Mouse (Mus musculus) lung, adult 18-20 months (tissue): ENCODE results near the gene Gm49486.
"Not testable (repeated sequence)": the region's sequence is repeated elsewhere in the genome, so short reads cannot be mapped to it uniquely, and the experiment has no call there.

ENCODE experiments used
- DNase-seq, 2 experiments: peaks; one replicate each; pipeline ENCODE4 v3.0.0; 2022; ENCODE audit warnings: mixed read lengths in 2 of 2

Gene Gm49486

GRCm38 (mm10) chr15:79229058-79229821 lies at the start of gene Gm49486, which contains the start of gene Pick1:
Gene Gm49486, plus strand, starts transcription at chr15:79229391.
Gene Pick1, plus strand, starts transcription at chr15:79229173.
- peak; percentile 86 to 90 for DNase-seq

DNA sequence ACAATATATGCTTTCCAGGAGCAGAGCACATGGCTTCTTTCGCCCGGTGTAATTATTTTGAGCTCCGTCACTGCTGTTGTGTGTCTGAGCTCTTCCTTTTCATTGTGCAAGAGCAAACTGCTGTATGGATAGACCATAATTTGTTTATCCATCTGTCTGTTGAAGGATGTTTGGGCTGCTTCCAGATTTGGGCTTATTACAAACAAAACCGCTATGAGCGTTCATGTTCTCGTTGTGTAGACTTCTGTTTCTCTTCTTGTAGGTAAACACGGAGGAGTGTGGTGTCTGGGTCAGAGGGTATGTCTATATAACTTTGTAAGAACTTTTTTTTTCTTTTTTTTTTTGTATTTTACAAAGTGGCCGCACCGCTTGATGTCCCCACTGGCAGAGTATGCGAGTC lies 44.0 kb upstream of the Gm49486 start:
- peak in 1 of 2 experiments; percentile 28 for DNase-seq

DNA sequence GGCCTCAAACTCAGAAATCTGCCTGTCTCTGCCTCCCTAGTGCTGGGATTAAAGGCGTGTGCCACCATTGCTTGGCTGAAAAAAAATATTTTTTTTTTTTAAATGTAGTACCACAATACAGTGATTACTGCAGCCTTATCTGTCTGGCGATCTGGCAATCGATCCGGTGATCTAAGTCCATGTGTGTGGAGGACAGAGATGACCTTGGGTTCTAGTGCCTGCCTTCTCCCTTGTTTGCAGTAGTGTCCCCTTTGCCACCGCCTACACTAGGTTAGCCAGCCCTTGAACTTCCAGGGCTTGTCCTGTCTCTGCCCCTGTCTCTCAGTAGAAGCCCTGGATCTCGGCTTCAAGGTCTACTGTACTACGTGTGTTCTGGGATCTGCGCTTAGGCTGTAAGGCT lies 41.4 kb upstream of the Gm49486 start:
- DNase-seq = no peak

DNA sequence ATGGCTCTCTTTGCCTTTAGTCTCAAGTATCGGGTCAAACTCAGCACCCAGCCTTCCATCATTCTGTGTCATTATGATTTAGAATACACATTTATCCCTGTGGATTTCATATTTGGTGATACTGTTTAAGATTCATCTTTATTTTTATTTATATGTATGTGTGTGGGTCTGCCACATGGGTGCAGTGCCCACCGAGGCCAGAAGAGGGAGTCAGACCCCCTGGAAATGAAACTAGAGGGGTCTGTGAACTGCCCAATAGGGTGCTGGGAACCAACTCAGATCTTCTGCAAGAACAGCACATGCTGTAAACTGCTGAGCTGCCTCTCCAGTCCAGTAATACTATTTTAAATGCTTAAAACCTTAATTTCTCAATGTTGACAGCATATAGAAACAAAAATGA lies 37.8 kb upstream of the Gm49486 start:
- no peak for DNase-seq

DNA sequence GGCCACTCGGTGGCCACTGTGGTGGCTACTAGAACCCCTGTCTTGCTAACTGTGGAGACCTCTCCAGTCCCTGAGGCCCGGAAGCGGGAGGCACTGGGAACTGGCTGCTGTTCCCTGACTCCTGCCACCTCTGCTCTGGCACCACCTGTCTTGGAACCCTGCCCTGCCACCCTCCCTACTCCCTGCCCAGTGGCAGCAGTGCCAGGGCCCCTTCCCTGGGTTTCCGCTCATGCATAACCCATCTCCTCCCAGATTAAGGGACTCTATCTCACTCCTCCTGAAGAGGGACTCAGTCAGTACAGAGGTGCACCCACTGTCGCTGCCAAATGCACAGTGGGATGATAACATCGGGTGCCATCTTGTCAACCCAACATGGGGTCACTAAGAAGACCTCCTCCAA lies 36.7 kb upstream of the Gm49486 start:
- no peak for DNase-seq

DNA sequence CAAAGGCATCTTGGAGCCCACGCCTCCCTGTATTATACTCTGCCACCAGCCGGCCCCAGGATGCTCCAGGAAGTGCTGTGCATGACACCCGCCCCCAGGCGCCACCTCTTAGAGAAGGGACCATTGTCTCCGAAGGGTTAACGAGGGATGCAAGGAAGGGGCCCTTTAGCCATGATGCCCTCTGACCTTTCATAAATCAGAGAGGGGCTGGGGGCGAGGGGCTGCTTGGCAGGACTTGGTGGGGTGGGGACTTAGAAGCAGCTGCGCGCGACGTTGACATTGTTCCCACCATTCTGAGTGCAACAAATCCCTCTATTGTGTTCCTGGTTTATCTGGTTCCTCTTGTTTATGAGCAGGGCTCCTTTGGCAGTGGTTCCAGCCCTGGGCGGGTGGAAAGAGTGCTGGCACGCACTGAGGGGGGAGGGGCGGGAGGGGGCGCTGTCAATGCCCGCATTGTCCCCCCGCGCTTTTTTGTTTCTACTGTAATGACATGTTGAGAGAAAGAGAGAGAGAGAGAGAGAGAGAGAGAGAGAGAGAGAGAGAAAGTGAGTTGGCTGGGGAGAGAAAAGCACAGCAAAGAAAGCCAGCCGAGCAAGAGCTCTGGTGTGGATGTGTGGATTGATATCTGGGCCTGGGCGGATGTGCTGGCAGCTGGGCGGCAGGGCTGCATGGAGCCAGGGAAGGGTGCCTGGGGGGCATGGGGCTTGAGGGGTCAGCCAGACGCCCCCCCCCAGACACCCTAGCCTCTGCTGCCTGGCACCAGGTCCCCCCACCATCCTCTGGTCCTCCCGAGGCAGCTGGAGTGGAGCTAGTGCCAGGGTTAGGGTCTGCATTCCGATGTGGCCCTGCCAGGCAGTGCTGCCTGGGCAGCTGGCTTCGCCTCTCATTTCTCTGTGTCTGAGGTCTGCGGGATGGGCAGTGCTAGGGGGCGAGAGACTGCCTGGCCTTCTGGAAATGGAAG lies 36.0 kb upstream of the Gm49486 start:
- DNase-seq = peak; percentile 42 to 58

DNA sequence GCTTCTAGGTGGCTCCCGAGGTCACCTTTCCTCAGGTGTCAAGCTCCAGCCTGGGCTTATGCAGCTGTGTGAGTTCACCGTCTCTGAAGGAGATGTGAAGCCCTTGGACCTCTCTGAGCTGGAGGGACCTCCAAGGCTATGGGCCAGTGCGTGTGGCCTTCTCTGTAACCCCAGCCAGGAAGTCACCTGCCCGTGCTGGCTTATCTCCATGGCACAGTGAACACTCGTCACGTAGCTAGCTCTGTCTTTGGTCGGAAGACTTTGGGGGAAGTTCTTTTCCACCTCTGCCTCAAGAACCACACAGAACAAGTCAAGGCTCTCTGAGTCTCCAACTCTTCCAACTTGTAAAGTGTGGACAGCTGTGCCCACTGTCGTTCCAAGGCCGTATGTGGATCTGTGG lies 35.1 kb upstream of the Gm49486 start:
- DNase-seq = no peak

- no peak for DNase-seq
These were observed 34.2 kb upstream of the Gm49486 start for GRCm38 (mm10) chr15:79194946-79195345.

DNA sequence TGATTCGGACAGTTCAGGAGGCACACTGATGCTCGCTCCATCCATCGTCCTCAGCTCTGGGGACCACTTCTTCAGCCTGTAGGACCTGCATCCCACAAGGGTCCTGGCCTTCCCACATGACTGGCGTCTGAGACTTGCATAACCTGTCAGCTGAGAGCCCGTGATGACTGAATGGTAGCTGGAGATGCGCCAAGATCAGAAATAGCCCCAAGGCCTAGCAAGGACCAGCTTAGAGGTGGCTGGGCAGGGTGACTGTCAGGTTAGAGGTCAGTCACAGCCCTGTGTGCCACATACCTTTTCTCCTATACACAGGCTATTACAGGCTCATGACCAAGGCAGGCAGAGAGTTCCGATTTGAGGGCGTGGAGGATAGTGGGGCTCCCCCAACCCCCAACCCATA lies 33.7 kb upstream of the Gm49486 start:
- DNase-seq = peak; percentile 19 to 20

- no peak for DNase-seq
These were observed 29.7 kb upstream of the Gm49486 start for GRCm38 (mm10) chr15:79199390-79199976.

DNA sequence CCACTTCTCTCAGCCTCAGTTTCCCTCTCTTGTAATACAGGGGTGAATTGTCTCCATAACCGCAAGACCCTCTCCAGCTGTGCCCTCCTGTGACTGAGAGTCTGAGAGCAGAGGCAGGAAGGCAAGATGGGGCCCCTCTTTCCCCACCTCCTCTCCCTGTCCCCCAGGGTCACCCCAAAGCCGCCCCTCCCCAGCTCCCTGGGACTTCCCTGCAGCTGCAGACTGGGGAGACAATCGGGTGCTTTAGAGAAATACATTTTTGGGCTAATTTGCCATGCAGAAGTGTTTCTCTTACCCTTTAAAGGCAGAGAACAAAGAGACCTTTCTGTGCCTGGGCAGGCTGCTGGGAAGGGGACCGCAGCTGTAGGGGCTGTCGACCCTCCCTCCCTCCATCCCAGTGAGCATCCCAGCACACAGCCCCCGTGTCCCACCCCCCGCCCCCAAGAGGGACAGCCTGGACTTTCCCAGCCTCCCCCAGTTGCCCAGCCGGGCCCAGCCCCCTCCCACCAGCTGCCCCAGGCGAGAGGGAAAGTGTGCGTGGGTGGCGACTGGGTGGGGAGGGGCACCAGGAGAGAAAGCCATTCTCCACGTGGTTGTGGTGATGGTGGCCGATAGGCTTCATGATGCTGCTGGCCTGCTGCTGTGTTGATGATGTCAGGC lies 27.6 kb upstream of the Gm49486 start:
- no peak for DNase-seq

DNA sequence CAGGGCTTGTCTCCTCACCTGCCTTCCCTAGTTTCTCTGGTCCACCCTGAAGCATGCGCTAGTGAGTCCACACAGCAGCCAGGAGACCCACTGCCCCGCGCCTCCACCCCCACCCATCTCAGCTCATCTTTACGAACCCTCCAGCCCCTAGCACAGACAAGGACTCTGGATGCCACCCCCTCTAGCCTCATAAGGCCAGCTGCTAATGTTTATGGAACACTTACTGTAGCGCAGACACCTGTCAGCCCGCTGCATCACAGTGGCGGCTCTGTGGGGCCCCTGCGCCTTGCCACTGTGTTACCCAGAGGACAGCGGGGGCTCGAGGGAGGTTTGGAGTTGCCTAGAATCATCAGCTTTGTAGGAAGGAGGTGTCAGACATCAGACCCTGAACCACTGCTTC lies 26.6 kb upstream of the Gm49486 start:
- no peak for DNase-seq

DNA sequence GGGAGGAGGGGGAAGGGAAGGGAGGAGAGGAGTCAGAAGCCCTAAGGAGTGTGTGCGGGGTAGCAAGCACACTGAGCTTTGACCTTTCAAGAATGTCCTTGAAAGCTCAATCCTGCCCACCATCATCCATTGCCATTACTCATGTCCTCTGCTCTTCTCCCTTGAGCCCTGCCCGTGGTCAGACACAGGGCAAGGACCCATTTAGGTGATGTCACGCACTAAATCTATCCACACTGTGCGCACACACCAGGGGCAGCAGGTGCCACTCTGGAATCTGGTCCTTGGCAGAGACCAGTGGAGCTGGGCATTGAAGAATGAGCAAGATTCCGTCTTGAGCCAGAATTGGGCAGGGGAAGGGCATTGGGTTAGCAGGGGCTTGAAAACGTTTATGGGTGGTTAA lies 21.0 kb upstream of the Gm49486 start:
- no peak for DNase-seq

- DNase-seq = peak; percentile 55 to 73
These were observed 20.3 kb upstream of the Gm49486 start for GRCm38 (mm10) chr15:79208758-79209439.

DNA sequence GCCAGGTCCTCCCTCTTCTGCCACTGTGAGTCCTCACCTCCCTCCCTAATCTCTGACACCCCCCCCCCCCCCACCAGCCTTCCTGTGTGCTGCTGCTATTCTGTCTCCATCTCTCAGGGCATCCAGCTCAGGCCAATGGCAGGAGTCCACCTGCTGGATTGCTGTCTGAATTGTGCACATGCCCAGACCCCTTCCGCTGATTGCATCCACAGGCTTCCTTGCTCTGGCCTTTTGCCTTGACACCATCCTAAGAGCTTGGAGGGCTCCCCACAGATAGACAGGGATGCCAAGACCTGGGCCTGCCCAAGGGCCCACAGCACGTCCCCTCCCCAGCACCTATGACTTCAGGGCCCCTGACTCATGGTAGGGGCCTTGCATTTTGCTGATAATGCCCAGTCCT lies 18.8 kb upstream of the Gm49486 start:
- DNase-seq = no peak

- DNase-seq = no peak
These were observed 16.3 kb upstream of the Gm49486 start for GRCm38 (mm10) chr15:79212750-79213446.

DNA sequence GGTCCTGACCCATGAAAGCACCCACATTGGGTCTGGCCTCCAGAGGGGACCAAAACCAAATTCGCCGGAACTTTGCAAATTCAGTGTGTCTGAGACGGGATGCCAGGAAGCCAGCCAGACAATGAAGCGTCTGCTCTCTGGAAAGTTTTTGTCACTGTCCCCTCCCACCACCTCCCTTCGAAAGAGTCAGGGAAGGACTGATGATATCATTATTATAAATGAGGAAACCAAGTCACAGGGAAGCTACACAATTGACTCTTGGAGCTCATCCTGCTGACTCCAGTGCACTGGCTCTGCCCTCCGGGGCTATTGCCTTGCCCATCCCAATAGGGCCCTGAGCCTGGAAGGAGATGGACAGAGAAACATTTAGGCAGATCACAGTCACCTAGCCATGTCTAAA lies 15.6 kb upstream of the Gm49486 start:
- DNase-seq = peak in 1 of 2 experiments; percentile 11

DNA sequence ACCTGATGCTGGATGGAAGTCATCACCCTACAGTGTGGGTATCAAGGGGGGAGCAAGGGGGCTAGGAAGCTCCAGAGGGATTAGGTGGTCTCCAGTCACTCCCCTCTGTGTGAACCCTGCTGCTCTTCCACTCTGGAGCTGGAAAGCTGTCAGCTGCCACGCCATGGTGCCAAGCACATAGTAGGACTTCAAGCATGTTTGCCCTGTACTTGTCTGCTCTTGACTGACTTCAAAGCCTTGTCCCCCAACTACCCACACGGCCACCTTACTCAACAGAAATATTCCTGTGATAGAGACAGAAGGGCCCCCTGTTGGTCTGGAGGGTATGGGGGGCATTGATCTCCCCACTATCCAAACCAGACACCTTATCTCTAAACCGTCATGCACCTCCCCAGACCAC lies 13.0 kb upstream of the Gm49486 start:
- DNase-seq = no peak

GRCm38 (mm10) chr15:79219572-79219971 lies 9.6 kb upstream of the Gm49486 start:
- DNase-seq = no peak

DNA sequence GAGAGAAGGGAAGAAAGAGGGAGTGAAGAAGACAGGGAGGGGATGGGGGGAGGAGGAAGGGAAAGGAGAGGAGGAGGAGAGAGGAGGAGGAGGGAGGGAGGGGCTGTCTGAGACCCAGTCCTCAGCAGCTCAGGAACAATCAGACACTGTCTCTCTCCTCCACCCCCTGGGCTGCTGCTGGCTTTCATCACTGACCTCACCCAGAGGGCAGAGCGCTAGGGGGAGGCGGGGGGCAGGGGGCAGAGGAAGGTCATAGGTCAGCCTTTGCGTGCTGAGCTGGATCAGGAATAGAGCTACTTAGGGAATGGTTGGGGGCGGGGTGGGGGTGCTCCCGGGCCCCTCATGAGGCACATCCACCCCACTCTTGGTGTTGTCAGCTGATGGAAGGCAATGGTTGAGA lies 5.5 kb upstream of the Gm49486 start:
- no peak for DNase-seq

DNA sequence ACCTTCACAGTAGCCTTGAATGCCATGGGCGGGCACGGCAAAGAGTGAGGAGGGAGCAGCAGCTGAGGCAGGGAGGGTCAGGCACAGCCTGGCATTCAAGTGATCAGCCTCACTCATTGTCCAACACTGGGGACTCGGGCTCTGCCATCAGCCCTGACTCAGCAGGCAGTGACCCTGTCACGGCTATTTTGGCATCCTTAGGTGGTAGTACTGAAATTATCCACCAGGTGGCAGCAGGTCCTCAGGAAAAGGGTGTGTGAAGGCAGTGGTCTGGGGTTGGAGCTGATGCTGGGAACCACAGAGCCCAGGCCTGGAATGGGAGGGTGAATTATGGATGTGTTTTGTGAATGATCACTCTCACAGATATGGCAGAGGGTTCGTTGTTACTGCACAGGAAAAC lies 4.5 kb upstream of the Gm49486 start:
- DNase-seq = peak; percentile 76 to 81

- DNase-seq = not testable (repeated sequence)
These were observed 3.4 kb upstream of the Gm49486 start for GRCm38 (mm10) chr15:79225780-79226179.
